Mouse (Mus musculus) liver, embryonic 16.5 days (tissue): ENCODE measurements at regions not wholly inside any gene's neighbourhood (a gene's known extent, or its start where the extent isn't known, plus 50 kb on each side); places are given as distances from the start of the nearest gene placed in this dataset.

Source experiments
- ATAC-seq: fragments of 200-750 bp; cut with Nextera tagmentation; 2 replicates; pipeline ENCODE4 v1.8.0; 2017; ENCODE audit warnings: low read depth, mild to moderate bottlenecking, moderate number of reproducible peaks, moderate library complexity
- H3K27ac ChIP-seq: fragments of 300-500 bp; sonication (generic); 2 replicates; pipeline ENCODE4 v1.5.1; 2014; ENCODE audit warnings: mild to moderate bottlenecking, low read length
- H3K27me3 ChIP-seq: fragments of 300-500 bp; sonication (generic); 2 replicates; pipeline ENCODE4 v1.6.1; 2014; ENCODE audit warnings: low read depth, low read length, mixed read lengths; ENCODE audit not compliant: control insufficient read depth, insufficient read depth
- H3K36me3 ChIP-seq: fragments of 300-500 bp; sonication (generic); 2 replicates; pipeline ENCODE4 v1.6.1; 2014; ENCODE audit warnings: mild to moderate bottlenecking; ENCODE audit not compliant: control insufficient read depth, insufficient read depth
- H3K4me1 ChIP-seq: fragments of 300-500 bp; sonication (generic); 2 replicates; pipeline ENCODE4 v1.6.1; 2014; ENCODE audit warnings: low read depth, low read length, mixed read lengths; ENCODE audit not compliant: control insufficient read depth
- H3K4me2 ChIP-seq: fragments of 300-500 bp; sonication (generic); 2 replicates; pipeline ENCODE4 v1.6.1; 2014; ENCODE audit warnings: low read depth, low read length, mixed read lengths
- H3K4me3 ChIP-seq: fragments of 300-500 bp; sonication (generic); 2 replicates; pipeline ENCODE4 v1.5.1; 2014; ENCODE audit warnings: low read depth, mild to moderate bottlenecking, low read length
- H3K9ac ChIP-seq: fragments of 300-500 bp; sonication (generic); 2 replicates; pipeline ENCODE4 v1.6.1; 2014; ENCODE audit warnings: low read depth, low read length
- H3K9me3 ChIP-seq: fragments of 300-500 bp; sonication (generic); replicated peaks from 2 replicates; pipeline ENCODE4 v1.6.1; 2016; ENCODE audit warnings: low read length; ENCODE audit not compliant: control insufficient read depth
- WGBS: fragments of 180-500 bp; shearing (Covaris S2); extraction: QIAGEN DNeasy Blood & Tissue Kit; methylation state at CpG from one replicate; pipeline ENCODE4 v1.1.7; 2014; ENCODE audit not compliant: insufficient replicate concordance; 5-methylcytosine and 5-hydroxymethylcytosine counted together

DNA sequence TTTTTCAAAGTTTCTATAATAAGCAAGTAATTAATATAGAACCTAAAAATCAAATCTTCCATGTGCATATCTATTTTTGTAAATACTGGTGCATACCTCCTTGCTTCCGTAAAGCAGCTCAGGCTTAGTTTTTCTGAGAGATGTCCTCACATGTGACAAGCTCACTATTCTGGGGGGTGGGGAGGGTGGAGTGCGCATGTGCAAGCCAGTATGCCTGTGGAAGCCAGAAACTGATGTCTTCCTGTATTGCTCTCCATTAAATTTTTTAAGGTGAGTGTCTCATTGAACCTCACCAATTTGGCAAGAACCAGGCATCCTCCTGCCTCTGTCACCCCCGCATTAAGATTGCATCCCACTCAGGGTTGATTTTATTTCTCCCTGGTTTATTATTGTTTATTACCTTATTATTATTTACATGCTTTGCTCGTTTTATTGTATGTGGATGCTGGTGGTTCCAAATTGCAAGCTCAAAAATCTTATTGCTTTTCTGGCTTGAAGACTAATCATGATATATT lies 179.2 kb downstream of the Cd47 start:
- Histone ChIP-seq H3K4me3 (no peak overlapping the region), H3K27me3 (no peaks in the 10 kb centered on the region), H3K4me1 (no peaks in the 10 kb centered on the region), H3K9me3 (no peaks in the 10 kb centered on the region), H3K36me3 (no peaks in the 10 kb centered on the region), H3K27ac (no peak overlapping the region), H3K4me2 (no peak overlapping the region), H3K9ac (no peak overlapping the region)
- WGBS, result 73% methylated on average over 4 of the region's 4 CpGs
- ATAC-seq, result no peak

DNA sequence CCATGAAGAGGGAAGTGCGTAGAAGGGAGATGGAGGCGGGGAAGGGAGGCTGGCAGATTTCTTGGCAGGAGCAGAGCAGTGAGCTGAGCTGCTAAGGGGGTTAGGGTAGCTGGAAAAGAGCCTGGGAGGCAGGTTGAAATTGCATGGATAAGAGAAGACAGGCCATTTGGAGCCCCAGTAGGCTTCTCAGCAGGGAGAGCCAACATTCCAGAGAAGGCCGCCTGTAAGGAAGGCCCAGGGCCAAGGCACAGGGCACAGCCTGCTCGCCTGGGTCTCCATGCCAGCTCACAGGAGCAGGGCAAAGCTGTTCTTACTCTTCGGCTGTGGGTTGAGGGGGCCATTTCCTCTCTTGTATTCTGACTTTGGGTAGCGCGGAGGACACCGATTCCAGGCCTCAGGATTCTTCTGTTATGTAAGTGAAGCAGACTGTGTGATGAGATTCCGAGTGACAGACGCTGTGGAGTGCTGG lies 179.9 kb downstream of the Cd47 start:
- no peak overlapping the region for H3K4me2 ChIP-seq
- no peaks in the 10 kb centered on the region for H3K9me3 ChIP-seq
- 67% methylated on average over 10 of the region's 10 CpGs for WGBS
- no peak overlapping the region for H3K4me3 ChIP-seq
- no peaks in the 10 kb centered on the region for H3K4me1 ChIP-seq
- no peaks in the 10 kb centered on the region for H3K27me3 ChIP-seq
- ATAC-seq, result no peak
- H3K9ac ChIP-seq, result no peak overlapping the region
- H3K27ac ChIP-seq, result no peak overlapping the region
- no peaks in the 10 kb centered on the region for H3K36me3 ChIP-seq

- no peak for ATAC-seq
- H3K27ac ChIP-seq, result no peak overlapping the region
- no peak overlapping the region for H3K9ac ChIP-seq
- WGBS, result 40% methylated on average over 4 of the region's 4 CpGs
- H3K4me3 ChIP-seq, result no peak overlapping the region
- H3K36me3 ChIP-seq, result no peaks in the 10 kb centered on the region
- no peaks in the 10 kb centered on the region for H3K4me1 ChIP-seq
- no peaks in the 10 kb centered on the region for H3K27me3 ChIP-seq
- no peak overlapping the region for H3K4me2 ChIP-seq
- H3K9me3 ChIP-seq, result no peaks in the 10 kb centered on the region
These were observed 181.8 kb downstream of the Cd47 start for GRCm38 (mm10) chr16:49982180-49982579.

DNA sequence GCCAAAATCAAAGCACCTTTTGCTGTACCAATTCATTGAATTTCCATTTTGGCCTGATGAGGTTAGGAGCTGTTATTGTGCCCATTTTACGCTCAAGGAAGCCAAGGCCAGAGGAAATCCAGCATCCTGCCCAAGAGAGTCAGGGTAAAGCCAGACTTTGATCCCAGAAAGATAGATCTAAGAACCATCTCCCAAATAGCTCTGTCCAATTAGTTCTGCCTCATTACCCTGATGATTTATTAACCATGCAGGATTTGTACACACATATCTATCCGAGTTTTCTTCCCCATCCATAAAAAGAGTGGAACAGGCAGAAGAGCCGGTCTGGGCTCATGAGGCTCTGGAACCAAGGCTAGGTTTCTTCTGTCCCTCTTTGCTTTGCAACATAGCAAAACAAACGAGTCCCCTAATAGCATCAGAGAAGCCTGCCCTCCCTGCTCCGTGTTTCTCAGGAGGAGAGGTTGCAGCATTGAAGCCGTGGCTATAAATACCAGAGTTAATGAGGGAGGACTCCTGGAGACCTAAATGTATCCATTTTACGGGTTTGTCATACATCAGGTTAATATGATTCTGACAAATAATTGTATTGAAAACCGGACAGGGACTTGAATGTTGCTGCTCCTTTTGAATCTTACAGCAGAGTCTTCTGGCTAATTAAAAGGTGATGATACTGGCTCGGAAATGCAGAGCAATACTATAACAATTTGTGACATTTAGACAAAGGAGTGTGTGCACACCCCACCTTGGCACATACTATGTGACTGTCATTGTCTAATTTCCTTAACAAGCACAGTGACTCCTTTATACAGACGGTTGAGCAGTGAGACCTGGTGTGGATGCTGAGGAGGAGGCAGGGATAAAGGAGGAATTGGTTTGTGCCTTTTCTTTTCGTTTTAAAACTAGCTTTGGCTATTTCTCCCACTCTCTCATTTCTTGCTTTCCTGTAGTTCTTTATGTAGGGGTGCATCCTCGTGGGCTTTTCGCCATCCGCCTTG lies 185.0 kb downstream of the Cd47 start:
- Histone ChIP-seq H3K27me3 (no peaks in the 10 kb centered on the region), H3K36me3 (no peaks in the 10 kb centered on the region), H3K4me3 (no peak overlapping the region), H3K4me2 (no peak overlapping the region), H3K9me3 (no peaks in the 10 kb centered on the region), H3K9ac (no peak overlapping the region), H3K27ac (no peak overlapping the region), H3K4me1 (no peaks in the 10 kb centered on the region)
- ATAC-seq, result no peak
- WGBS, result 59% methylated on average over 14 of the region's 14 CpGs

DNA sequence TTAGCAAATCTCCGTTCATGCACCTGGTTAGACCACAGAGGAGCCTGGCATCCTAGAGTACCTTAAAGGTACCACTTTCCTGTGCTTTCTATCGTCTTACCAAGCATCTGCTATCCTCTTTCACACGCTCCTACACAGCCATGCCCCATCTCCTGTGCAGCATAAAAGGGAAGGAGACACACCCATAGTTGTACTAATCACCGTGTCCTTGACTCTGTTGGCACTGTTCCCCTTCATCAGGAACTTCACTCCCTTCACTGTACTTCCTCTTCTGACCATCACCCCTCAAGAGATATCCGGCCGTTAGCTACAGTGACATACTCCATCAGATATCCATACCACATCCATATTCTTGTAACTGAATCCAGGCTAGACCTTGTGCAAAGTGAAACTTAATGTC lies 186.6 kb downstream of the Cd47 start:
- Histone ChIP-seq H3K9me3 (no peaks in the 10 kb centered on the region), H3K4me2 (no peak overlapping the region), H3K27ac (no peak overlapping the region), H3K4me1 (no peaks in the 10 kb centered on the region), H3K4me3 (no peak overlapping the region), H3K27me3 (no peaks in the 10 kb centered on the region), H3K36me3 (no peaks in the 10 kb centered on the region), H3K9ac (no peak overlapping the region)
- WGBS, result 20% methylated on average over 6 of the region's 6 CpGs
- ATAC-seq, result 0 out of 2 replicates have a peak, but pooled peaks have one; percentile 30

GRCm38 (mm10) chr16:49995822-49996221 lies 195.5 kb downstream of the Cd47 start:
- Histone ChIP-seq H3K9me3 (no peaks in the 10 kb centered on the region), H3K4me3 (no peak overlapping the region), H3K27ac (no peak overlapping the region), H3K4me1 (no peaks in the 10 kb centered on the region), H3K36me3 (no peaks in the 10 kb centered on the region), H3K9ac (no peak overlapping the region), H3K4me2 (no peak overlapping the region), H3K27me3 (no peaks in the 10 kb centered on the region)
- no peak for ATAC-seq
- WGBS, result 59% methylated on average over 3 of the region's 3 CpGs

DNA sequence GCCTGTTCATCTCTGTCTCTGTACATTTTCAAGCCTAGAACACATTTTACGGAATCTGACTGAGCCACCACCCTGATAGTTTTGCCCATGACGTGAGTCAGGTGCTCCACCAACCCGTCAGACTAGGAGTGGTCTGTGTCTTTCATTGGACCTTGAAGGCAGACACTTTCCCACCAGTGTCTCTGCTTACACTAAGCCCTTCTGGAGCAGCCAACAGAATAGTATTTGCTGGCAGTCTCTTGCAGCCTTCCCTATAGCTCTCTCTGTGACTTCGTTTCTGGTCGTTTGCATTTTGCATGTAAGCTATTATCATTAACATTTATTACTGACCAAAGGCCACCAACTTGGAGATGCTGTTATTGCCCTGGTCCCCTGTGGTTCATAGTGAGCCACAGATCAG lies 196.3 kb downstream of the Cd47 start:
- WGBS, result 58% methylated on average over 5 of the region's 5 CpGs
- ATAC-seq, result no peak

DNA sequence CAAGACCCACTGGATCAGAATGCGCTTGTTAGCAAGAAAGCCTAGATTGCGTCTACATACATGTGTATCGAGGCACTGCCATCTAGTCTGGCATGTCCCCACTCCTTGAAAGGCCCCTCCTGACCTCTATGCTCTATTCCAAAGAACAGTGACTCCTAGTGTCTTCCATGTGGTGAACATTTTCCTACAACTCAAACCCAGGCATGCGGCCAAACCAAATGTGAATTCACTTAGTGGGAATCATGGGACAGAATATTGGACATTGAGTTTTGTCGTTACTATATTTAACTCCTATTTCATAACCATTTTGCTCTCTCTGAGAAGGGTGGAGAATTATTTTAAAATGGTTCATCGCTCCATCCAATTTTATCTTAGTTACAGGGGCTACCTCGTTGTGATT lies 196.7 kb downstream of the Cd47 start:
- H3K9me3 ChIP-seq, result no peaks in the 10 kb centered on the region
- H3K27ac ChIP-seq, result no peak overlapping the region
- WGBS, result 68% methylated on average over 7 of the region's 7 CpGs
- no peak overlapping the region for H3K4me3 ChIP-seq
- H3K27me3 ChIP-seq, result no peaks in the 10 kb centered on the region
- no peak overlapping the region for H3K9ac ChIP-seq
- no peak for ATAC-seq
- no peaks in the 10 kb centered on the region for H3K4me1 ChIP-seq
- H3K36me3 ChIP-seq, result no peaks in the 10 kb centered on the region
- H3K4me2 ChIP-seq, result no peak overlapping the region

More for the DNA sequence above, 196.3 kb downstream of the Cd47 start:
- H3K9me3 ChIP-seq, result no peaks in the 10 kb centered on the region
- H3K4me1 ChIP-seq, result no peaks in the 10 kb centered on the region
- no peaks in the 10 kb centered on the region for H3K27me3 ChIP-seq
- H3K4me3 ChIP-seq, result no peak overlapping the region
- H3K27ac ChIP-seq, result no peak overlapping the region
- no peaks in the 10 kb centered on the region for H3K36me3 ChIP-seq
- no peak overlapping the region for H3K4me2 ChIP-seq
- H3K9ac ChIP-seq, result no peak overlapping the region

- no peak overlapping the region for H3K4me2 ChIP-seq
- H3K27ac ChIP-seq, result no peak overlapping the region
- no peaks in the 10 kb centered on the region for H3K4me1 ChIP-seq
- H3K27me3 ChIP-seq, result no peaks in the 10 kb centered on the region
- WGBS, result 41% methylated on average over 4 of the region's 4 CpGs
- no peaks in the 10 kb centered on the region for H3K36me3 ChIP-seq
- no peak overlapping the region for H3K4me3 ChIP-seq
- no peaks in the 10 kb centered on the region for H3K9me3 ChIP-seq
- H3K9ac ChIP-seq, result no peak overlapping the region
- ATAC-seq, result no peak
These were observed 200.5 kb downstream of the Cd47 start for GRCm38 (mm10) chr16:50000805-50001204.
